Mouse (Mus musculus): Measurements from ENCODE around the gene Megf11. TPM values are rescaled to one million over a fixed set of nuclear protein-coding genes. Genes with fewer than 3 reads are reported as not detected.

Megf11 gene
- polyA plus RNA-seq, 1 experiment from 2014 or later: 17.4 TPM

GRCm38 (mm10) chr9:64420471-64420870 lies 35.0 kb downstream of the Megf11 start:
- no peak overlapping the region for H3K4me2 ChIP-seq (replicated peaks)
- H3K4me1 ChIP-seq (replicated peaks; ENCODE audit: control insufficient read depth, insufficient read depth, low read length): no peaks in the 10 kb centered on the region
- WGBS: 92% methylated on average over 3 of the region's 3 CpGs
- H3K9me3 ChIP-seq (ENCODE audit: control insufficient read depth, low read length): no peaks in the 10 kb centered on the region
- DNase-seq (ENCODE audit: low spot score) (no peak), ATAC-seq (ENCODE audit: low FRiP score) (no peak)
- H3K9ac ChIP-seq: no peak overlapping the region
- H3K27ac ChIP-seq: no peak overlapping the region
- no peaks in the 10 kb centered on the region for H3K27me3 ChIP-seq (ENCODE audit: control insufficient read depth, insufficient read depth, low read length)
- H3K4me3 ChIP-seq (replicated peaks; ENCODE audit: low read length): no peak overlapping the region
- no peaks in the 10 kb centered on the region for H3K36me3 ChIP-seq (replicated peaks; ENCODE audit: control insufficient read depth, insufficient read depth)

DNA sequence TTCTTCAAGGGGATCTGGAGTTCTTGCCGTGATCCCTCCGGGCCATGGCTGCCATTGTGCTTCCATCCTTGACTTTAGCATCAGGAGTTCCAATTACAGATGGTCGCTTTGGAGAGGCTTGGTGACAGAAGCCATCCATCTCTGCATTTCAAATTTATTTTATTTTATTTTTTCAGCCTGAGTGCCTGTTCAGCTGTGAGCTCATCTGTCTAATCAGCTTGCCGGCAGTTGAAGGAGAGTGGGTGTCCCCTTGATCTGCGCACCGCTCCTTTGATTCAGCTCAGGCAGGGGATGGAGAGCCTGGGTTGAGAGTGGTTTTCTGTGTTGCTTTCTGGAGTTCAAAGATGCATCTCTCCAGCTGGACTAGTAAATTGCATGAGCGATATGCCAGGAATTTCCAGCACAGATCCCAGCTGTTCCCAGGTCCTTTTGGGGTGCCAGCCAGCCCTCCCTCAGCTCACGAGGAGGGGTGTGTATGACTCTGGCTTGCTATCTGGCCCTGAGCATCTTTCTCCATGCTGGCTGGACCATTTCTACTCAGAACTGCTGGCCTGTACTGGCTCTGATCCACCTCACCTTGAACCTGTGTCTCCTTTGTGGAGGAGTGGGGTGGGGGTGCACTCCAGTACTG lies 36.7 kb downstream of the Megf11 start:
- 67% methylated on average over 8 of the region's 8 CpGs for whole genome bisulfite sequencing
- Histone ChIP-seq H3K9me3 (ENCODE audit: control insufficient read depth, low read length) (no peaks in the 10 kb centered on the region), H3K9ac (no peak overlapping the region), H3K4me2 (replicated peaks) (no peak overlapping the region), H3K36me3 (replicated peaks; ENCODE audit: control insufficient read depth, insufficient read depth) (no peaks in the 10 kb centered on the region), H3K4me1 (replicated peaks; ENCODE audit: control insufficient read depth, insufficient read depth, low read length) (no peaks in the 10 kb centered on the region), H3K27me3 (ENCODE audit: control insufficient read depth, insufficient read depth, low read length) (no peaks in the 10 kb centered on the region), H3K4me3 (replicated peaks; ENCODE audit: low read length) (no peak overlapping the region), H3K27ac (peak overlapping the region; percentile 45; the same call in 1 of the 2 replicates)
- ATAC-seq (ENCODE audit: low FRiP score) (no peak), DNase-seq (ENCODE audit: low spot score) (no peak)

DNA sequence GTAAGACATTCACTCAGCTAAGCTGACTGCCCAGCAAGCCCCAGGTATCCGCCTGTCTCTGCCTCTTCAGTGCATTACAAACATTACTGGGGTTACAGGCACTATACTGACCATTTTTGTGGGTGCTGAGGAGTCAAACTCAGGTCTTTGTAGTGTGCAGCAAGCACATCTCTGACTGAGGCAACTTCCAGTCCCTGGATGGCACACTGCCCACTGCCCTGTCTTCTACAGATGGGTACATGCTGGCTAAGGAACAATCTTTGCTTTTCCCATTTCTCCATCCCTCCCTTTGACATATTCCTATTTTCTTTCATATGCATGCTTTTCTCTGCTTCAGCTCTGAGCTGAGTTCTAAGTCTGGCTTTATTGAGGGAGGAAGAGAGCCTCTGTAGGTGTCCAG lies 38.5 kb downstream of the Megf11 start:
- no peak overlapping the region for H3K4me3 ChIP-seq (replicated peaks; ENCODE audit: low read length)
- no peaks in the 10 kb centered on the region for H3K4me1 ChIP-seq (replicated peaks; ENCODE audit: control insufficient read depth, insufficient read depth, low read length)
- no peak overlapping the region for H3K9ac ChIP-seq
- H3K36me3 ChIP-seq (replicated peaks; ENCODE audit: control insufficient read depth, insufficient read depth): no peaks in the 10 kb centered on the region
- no peak overlapping the region for H3K4me2 ChIP-seq (replicated peaks)
- DNase-seq (ENCODE audit: low spot score) (no peak), ATAC-seq (ENCODE audit: low FRiP score) (no peak)
- no peak overlapping the region for H3K27ac ChIP-seq
- no peaks in the 10 kb centered on the region for H3K27me3 ChIP-seq (ENCODE audit: control insufficient read depth, insufficient read depth, low read length)
- no peaks in the 10 kb centered on the region for H3K9me3 ChIP-seq (ENCODE audit: control insufficient read depth, low read length)
- 90% methylated on average over 1 of the region's 1 CpGs for WGBS

GRCm38 (mm10) chr9:64436121-64436520 lies 50.7 kb downstream of the Megf11 start:
- H3K4me2 ChIP-seq (replicated peaks): no peak overlapping the region
- 0 out of 2 replicates have a peak, but pooled peaks cover under 1% of the 10 kb centered on the region for H3K9me3 ChIP-seq (ENCODE audit: control insufficient read depth, low read length)
- WGBS: 60% methylated on average over 2 of the region's 2 CpGs
- H3K27me3 ChIP-seq (ENCODE audit: control insufficient read depth, insufficient read depth, low read length): no peaks in the 10 kb centered on the region
- ATAC-seq (ENCODE audit: low FRiP score) (no peak), DNase-seq (ENCODE audit: low spot score) (no peak)
- H3K4me1 ChIP-seq (replicated peaks; ENCODE audit: control insufficient read depth, insufficient read depth, low read length): no peaks in the 10 kb centered on the region
- H3K27ac ChIP-seq: no peak overlapping the region
- no peak overlapping the region for H3K9ac ChIP-seq
- H3K36me3 ChIP-seq (replicated peaks; ENCODE audit: control insufficient read depth, insufficient read depth): no peaks in the 10 kb centered on the region
- no peak overlapping the region for H3K4me3 ChIP-seq (replicated peaks; ENCODE audit: low read length)

DNA sequence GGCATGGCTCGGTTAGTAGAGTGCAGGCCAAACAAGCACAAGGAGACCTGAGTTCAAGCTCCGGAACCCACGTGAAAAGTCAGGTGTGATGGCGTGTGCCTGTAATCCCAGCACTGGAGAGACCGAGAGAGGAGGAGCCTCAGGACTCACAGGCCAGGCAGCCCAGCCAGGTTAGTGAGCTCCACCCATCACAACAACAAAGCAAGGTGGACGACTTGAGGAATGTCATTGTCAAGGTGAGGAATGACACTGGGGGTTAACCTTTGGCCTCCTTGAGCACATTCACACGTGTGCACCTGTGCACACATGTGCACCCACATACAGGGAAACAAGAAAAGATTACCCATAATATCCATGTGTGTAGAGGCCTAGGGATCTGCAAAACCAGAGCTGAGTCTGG lies 54.7 kb downstream of the Megf11 start:
- no peak for DNase-seq (ENCODE audit: low spot score)
- H3K4me1 ChIP-seq (replicated peaks; ENCODE audit: control insufficient read depth, insufficient read depth, low read length): no peaks in the 10 kb centered on the region
- no peaks in the 10 kb centered on the region for H3K36me3 ChIP-seq (replicated peaks; ENCODE audit: control insufficient read depth, insufficient read depth)
- no peak overlapping the region for H3K27ac ChIP-seq
- 83% methylated on average over 7 of the region's 7 CpGs for WGBS
- no peak for ATAC-seq (ENCODE audit: low FRiP score)
- H3K9ac ChIP-seq: no peak overlapping the region
- no peak overlapping the region for H3K4me3 ChIP-seq (replicated peaks; ENCODE audit: low read length)
- H3K27me3 ChIP-seq (ENCODE audit: control insufficient read depth, insufficient read depth, low read length): no peaks in the 10 kb centered on the region
- H3K9me3 ChIP-seq (ENCODE audit: control insufficient read depth, low read length): no peaks in the 10 kb centered on the region
- no peak overlapping the region for H3K4me2 ChIP-seq (replicated peaks)

DNA sequence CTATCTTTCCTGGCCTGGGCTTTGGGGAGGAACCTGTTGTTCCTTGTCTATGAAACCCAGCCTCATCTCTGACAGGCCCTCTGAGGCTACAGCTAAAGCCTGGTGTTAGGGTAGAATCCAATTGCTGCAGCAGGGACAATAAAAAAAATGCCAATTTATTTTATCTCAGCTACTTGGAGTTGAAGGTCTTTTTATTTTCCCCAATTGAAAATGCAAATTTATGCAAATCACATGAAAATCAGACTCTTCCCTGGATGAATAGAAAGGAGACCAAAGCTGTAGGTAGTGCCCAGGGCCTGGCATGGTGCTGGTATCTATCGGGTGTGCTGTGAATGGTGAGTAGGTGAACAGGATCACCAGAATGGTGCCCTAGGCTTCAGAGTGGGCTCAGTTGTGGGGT lies 60.6 kb downstream of the Megf11 start:
- H3K4me2 ChIP-seq (replicated peaks): no peak overlapping the region
- H3K27me3 ChIP-seq (ENCODE audit: control insufficient read depth, insufficient read depth, low read length): no peaks in the 10 kb centered on the region
- H3K36me3 ChIP-seq (replicated peaks; ENCODE audit: control insufficient read depth, insufficient read depth): no peaks in the 10 kb centered on the region
- no peak overlapping the region for H3K9ac ChIP-seq
- DNase-seq (ENCODE audit: low spot score) (no peak), ATAC-seq (ENCODE audit: low FRiP score) (0 out of 2 replicates have a peak, but pooled peaks have one; percentile 59)
- H3K4me1 ChIP-seq (replicated peaks; ENCODE audit: control insufficient read depth, insufficient read depth, low read length): peaks cover 20% of the 10 kb centered on the region
- no peaks in the 10 kb centered on the region for H3K9me3 ChIP-seq (ENCODE audit: control insufficient read depth, low read length)
- no peak overlapping the region for H3K4me3 ChIP-seq (replicated peaks; ENCODE audit: low read length)
- 54% methylated on average over 1 of the region's 1 CpGs for WGBS
- 0 out of 2 replicates have a peak overlapping the region, but pooled peaks have one; percentile 12 for H3K27ac ChIP-seq

GRCm38 (mm10) chr9:64447070-64447469 lies 61.6 kb downstream of the Megf11 start:
- no peak overlapping the region for H3K4me2 ChIP-seq (replicated peaks)
- ATAC-seq (ENCODE audit: low FRiP score): peak; percentile 55; the same call in 1 of the 2 replicates
- H3K27ac ChIP-seq: peak overlapping the region; percentile 30; the same call in 1 of the 2 replicates
- H3K9me3 ChIP-seq (ENCODE audit: control insufficient read depth, low read length): no peaks in the 10 kb centered on the region
- WGBS: 35% methylated on average over 6 of the region's 6 CpGs
- H3K9ac ChIP-seq: no peak overlapping the region
- H3K36me3 ChIP-seq (replicated peaks; ENCODE audit: control insufficient read depth, insufficient read depth): no peaks in the 10 kb centered on the region
- no peak for DNase-seq (ENCODE audit: low spot score)
- H3K4me1 ChIP-seq (replicated peaks; ENCODE audit: control insufficient read depth, insufficient read depth, low read length): peaks cover 20% of the 10 kb centered on the region
- no peaks in the 10 kb centered on the region for H3K27me3 ChIP-seq (ENCODE audit: control insufficient read depth, insufficient read depth, low read length)
- no peak overlapping the region for H3K4me3 ChIP-seq (replicated peaks; ENCODE audit: low read length)

GRCm38 (mm10) chr9:64447522-64447921 lies 62.1 kb downstream of the Megf11 start:
- Histone ChIP-seq H3K4me1 (replicated peaks; ENCODE audit: control insufficient read depth, insufficient read depth, low read length) (peaks cover 20% of the 10 kb centered on the region), H3K4me3 (replicated peaks; ENCODE audit: low read length) (no peak overlapping the region), H3K27me3 (ENCODE audit: control insufficient read depth, insufficient read depth, low read length) (no peaks in the 10 kb centered on the region), H3K9ac (no peak overlapping the region), H3K9me3 (ENCODE audit: control insufficient read depth, low read length) (no peaks in the 10 kb centered on the region), H3K36me3 (replicated peaks; ENCODE audit: control insufficient read depth, insufficient read depth) (no peaks in the 10 kb centered on the region), H3K4me2 (replicated peaks) (no peak overlapping the region), H3K27ac (peak overlapping the region; percentile 30; the same call in 1 of the 2 replicates)
- ATAC-seq (ENCODE audit: low FRiP score) (0 out of 2 replicates have a peak, but pooled peaks have one; percentile 56), DNase-seq (ENCODE audit: low spot score) (no peak)
- WGBS: 47% methylated on average over 6 of the region's 6 CpGs

- no peak overlapping the region for H3K4me3 ChIP-seq (replicated peaks; ENCODE audit: low read length)
- H3K4me2 ChIP-seq (replicated peaks): no peak overlapping the region
- 80% methylated on average over 5 of the region's 5 CpGs for WGBS
- no peaks in the 10 kb centered on the region for H3K9me3 ChIP-seq (ENCODE audit: control insufficient read depth, low read length)
- H3K9ac ChIP-seq: no peak overlapping the region
- H3K36me3 ChIP-seq (replicated peaks; ENCODE audit: control insufficient read depth, insufficient read depth): no peaks in the 10 kb centered on the region
- DNase-seq (ENCODE audit: low spot score): no peak
- H3K27me3 ChIP-seq (ENCODE audit: control insufficient read depth, insufficient read depth, low read length): no peaks in the 10 kb centered on the region
- peaks cover 17% of the 10 kb centered on the region for H3K4me1 ChIP-seq (replicated peaks; ENCODE audit: control insufficient read depth, insufficient read depth, low read length)
- H3K27ac ChIP-seq: no peak overlapping the region
- ATAC-seq (ENCODE audit: low FRiP score): no peak
Observed at GRCm38 (mm10) chr9:64452769-64453168, 67.3 kb downstream of the Megf11 start.

GRCm38 (mm10) chr9:64454196-64454595 lies 68.8 kb downstream of the Megf11 start:
- no peaks in the 10 kb centered on the region for H3K36me3 ChIP-seq (replicated peaks; ENCODE audit: control insufficient read depth, insufficient read depth)
- peaks cover 22% of the 10 kb centered on the region for H3K4me1 ChIP-seq (replicated peaks; ENCODE audit: control insufficient read depth, insufficient read depth, low read length)
- WGBS: 88% methylated on average over 4 of the region's 4 CpGs
- ATAC-seq (ENCODE audit: low FRiP score): no peak
- no peak for DNase-seq (ENCODE audit: low spot score)
- H3K9ac ChIP-seq: no peak overlapping the region
- H3K4me3 ChIP-seq (replicated peaks; ENCODE audit: low read length): no peak overlapping the region
- H3K9me3 ChIP-seq (ENCODE audit: control insufficient read depth, low read length): no peaks in the 10 kb centered on the region
- no peak overlapping the region for H3K27ac ChIP-seq
- no peaks in the 10 kb centered on the region for H3K27me3 ChIP-seq (ENCODE audit: control insufficient read depth, insufficient read depth, low read length)
- no peak overlapping the region for H3K4me2 ChIP-seq (replicated peaks)
